Mouse (Mus musculus): ENCODE results near the gene Larp4.

- no peak for TF ChIP-seq POLR2A (IDR thresholded peaks at IDR 0.05; ENCODE audit: borderline replicate concordance, insufficient read depth, low read length)
- no peak for TF ChIP-seq CTCF (IDR thresholded peaks at IDR 0.05; ENCODE audit: borderline replicate concordance, insufficient read depth, low read depth, low read length)
Measured at GRCm38 (mm10) chr15:99979715-99980114, 9.8 kb downstream of the Larp4 start.
